Mouse (Mus musculus) heart, embryonic 14.5 days (tissue): ENCODE measurements at regions not wholly inside any gene's neighbourhood (a gene's known extent, or its start where the extent isn't known, plus 50 kb on each side); places are given as distances from the start of the nearest gene placed in this dataset.

Source experiments
- ATAC-seq: fragments of 200-750 bp; cut with Nextera tagmentation; 2 replicates; pipeline ENCODE4 v1.8.0; 2017; ENCODE audit warnings: low read depth, moderate TSS enrichment; ENCODE audit not compliant: insufficient number of reproducible peaks, insufficient read depth, low FRiP score
- H3K27ac ChIP-seq, 2 experiments: fragments of 200-500 bp in 1 of 2; fragments of 300-500 bp in 1 of 2; sonication (generic) in 1 of 2; replicated peaks in 1 of 2; 2 replicates each; pipeline ENCODE4 v1.5.1; 2012 to 2014; ENCODE audit warnings: low read depth in 2 of 2, low read length in 2 of 2, control low read depth in 1 of 2, mild to moderate bottlenecking in 1 of 2, mixed read lengths in 1 of 2; ENCODE audit not compliant: control insufficient read depth in 1 of 2, insufficient read depth in 1 of 2
- H3K27me3 ChIP-seq: fragments of 300-500 bp; sonication (generic); 2 replicates; pipeline ENCODE4 v1.6.1; 2014; ENCODE audit warnings: mild to moderate bottlenecking, low read length, control low read depth; ENCODE audit not compliant: control insufficient read depth, insufficient read depth
- H3K36me3 ChIP-seq: fragments of 300-500 bp; sonication (generic); 2 replicates; pipeline ENCODE4 v1.6.1; 2014; ENCODE audit warnings: mild to moderate bottlenecking, control low read depth, low read length, mixed read lengths; ENCODE audit not compliant: control insufficient read depth, insufficient read depth
- H3K4me1 ChIP-seq, 2 experiments: fragments of 200-500 bp in 1 of 2; fragments of 300-500 bp in 1 of 2; sonication (generic) in 1 of 2; 2 replicates each; pipeline ENCODE4 v1.6.1; 2012 to 2014; ENCODE audit warnings: low read length in 2 of 2, control low read depth in 1 of 2, mixed read lengths in 1 of 2; ENCODE audit not compliant: control insufficient read depth in 2 of 2, insufficient read depth in 2 of 2
- H3K4me2 ChIP-seq: fragments of 300-500 bp; sonication (generic); 2 replicates; pipeline ENCODE4 v1.6.1; 2014; ENCODE audit warnings: mild to moderate bottlenecking, low read length
- H3K4me3 ChIP-seq, 2 experiments: fragments of 200-500 bp in 1 of 2; fragments of 300-500 bp in 1 of 2; sonication (generic) in 1 of 2; 2 replicates each; pipeline ENCODE4 v1.5.1; 2012 to 2014; ENCODE audit warnings: low read length in 2 of 2, mild to moderate bottlenecking in 2 of 2, control low read depth in 1 of 2, low read depth in 1 of 2, moderate library complexity in 1 of 2; ENCODE audit not compliant: control insufficient read depth in 1 of 2, insufficient read depth in 1 of 2
- H3K9ac ChIP-seq: fragments of 300-500 bp; sonication (generic); 2 replicates; pipeline ENCODE4 v1.6.1; 2014; ENCODE audit warnings: mild to moderate bottlenecking, low read length
- H3K9me3 ChIP-seq: fragments of 300-500 bp; sonication (generic); 2 replicates; pipeline ENCODE4 v1.6.1; 2016; ENCODE audit warnings: low read length, control low read depth; ENCODE audit not compliant: control insufficient read depth
- WGBS: fragments of 180-500 bp; shearing (Covaris S2); extraction: QIAGEN DNeasy Blood & Tissue Kit; methylation state at CpG from one replicate; pipeline ENCODE4 v1.1.7; 2014; 5-methylcytosine and 5-hydroxymethylcytosine counted together

DNA sequence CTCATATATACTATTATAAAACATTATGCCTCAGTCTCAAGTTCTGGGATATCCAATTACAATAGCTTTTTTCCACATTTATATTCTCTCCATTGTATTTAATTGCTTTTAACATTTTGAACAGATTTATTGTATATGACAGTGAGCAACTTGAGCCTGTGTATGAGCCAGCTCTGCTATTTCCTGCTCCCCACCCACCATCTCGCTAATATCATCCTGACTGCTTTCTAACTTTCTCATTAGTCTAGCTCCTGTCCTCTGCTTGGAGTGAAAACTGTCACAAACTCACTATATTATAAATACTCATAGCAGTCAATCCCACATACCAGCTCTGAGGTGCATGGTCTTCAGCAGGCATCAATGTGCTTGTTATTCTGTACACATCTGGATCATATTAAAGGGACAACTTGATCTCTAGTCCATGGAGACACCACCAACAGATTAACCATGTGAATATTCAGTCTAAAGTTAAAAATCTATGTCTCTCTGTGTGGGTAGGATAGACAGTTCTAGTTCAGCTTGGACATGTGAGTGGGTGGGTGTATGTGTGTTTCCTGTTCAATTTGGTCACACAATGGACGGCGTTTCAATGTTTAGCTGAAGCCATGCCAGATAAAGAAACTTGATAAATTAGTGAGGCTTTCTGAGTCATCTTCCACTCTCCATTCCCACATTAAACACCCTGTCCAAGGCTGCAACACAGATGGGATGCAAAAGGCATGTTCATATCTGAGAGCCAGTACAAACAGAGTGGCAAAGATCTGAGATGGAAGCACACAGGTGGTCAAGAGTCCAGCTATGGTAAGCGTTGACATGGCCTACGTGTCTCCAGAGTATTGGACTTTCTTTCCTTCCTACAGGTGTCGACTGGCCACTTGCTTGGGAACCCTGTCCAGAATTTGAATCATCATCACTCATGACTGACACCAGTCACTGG lies 616.1 kb upstream of the Clint1 start:
- H3K36me3 ChIP-seq: no peaks in the 10 kb centered on the region
- no peak overlapping the region for H3K4me2 ChIP-seq
- H3K27ac ChIP-seq: no peak overlapping the region
- no peaks in the 10 kb centered on the region for H3K27me3 ChIP-seq
- H3K9ac ChIP-seq: no peak overlapping the region
- no peak for ATAC-seq
- H3K4me3 ChIP-seq: no peak overlapping the region
- no peaks in the 10 kb centered on the region for H3K9me3 ChIP-seq
- 56% methylated on average over 6 of the region's 6 CpGs for WGBS
- no peaks in the 10 kb centered on the region; a peak in 1 of 4 replicates for H3K4me1 ChIP-seq

DNA sequence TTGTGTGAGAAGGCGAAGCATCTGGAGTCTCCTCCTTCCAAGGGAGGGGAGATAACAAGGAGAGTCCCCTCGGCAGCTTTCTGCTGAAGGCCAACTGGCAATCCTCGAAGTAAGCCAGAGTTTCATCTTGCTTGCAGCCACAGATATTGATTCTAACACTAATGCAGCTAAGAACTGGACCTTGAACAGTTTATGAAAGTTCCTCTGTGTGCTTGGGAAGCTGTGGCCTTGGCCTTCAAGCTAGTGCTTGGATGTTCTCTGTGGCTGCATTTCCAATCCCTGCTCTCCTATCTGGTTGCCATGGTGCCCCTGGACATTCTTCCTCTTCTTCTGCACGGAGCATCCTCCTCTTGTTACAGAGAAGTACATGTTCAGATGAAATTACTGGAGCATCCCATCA lies 614.8 kb upstream of the Clint1 start:
- no peak for ATAC-seq
- 28% methylated on average over 4 of the region's 4 CpGs for WGBS

DNA sequence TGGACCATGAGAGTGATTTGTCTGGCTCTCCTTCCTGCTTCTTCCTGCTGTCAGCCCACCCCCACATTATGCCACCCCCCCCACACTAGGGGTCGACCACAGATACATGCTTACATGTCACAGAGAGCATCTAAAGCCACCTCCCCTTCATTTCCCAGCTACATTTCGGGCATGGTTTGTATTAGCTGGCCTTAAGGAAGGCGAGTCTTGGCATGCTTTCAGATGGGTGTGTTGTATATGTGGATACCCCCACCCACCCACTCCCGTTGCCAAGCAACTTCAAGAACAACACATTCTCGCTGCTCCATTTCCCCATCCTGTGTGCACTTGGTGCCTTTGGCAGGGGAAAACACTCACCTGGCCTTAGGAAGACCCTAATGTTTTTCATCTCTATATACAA lies 612.8 kb upstream of the Clint1 start:
- 59% methylated on average over 5 of the region's 5 CpGs for WGBS
- Histone ChIP-seq H3K4me2 (no peak overlapping the region), H3K4me3 (no peak overlapping the region), H3K9ac (no peak overlapping the region), H3K4me1 (no peaks in the 10 kb centered on the region; a peak in 1 of 4 replicates), H3K27me3 (no peaks in the 10 kb centered on the region), H3K27ac (no peak overlapping the region), H3K36me3 (no peaks in the 10 kb centered on the region), H3K9me3 (no peaks in the 10 kb centered on the region)
- ATAC-seq: no peak

More for the DNA sequence above, 614.8 kb upstream of the Clint1 start:
- Histone ChIP-seq H3K27ac (no peak overlapping the region), H3K9ac (no peak overlapping the region), H3K36me3 (no peaks in the 10 kb centered on the region), H3K4me1 (no peaks in the 10 kb centered on the region; a peak in 1 of 4 replicates), H3K27me3 (no peaks in the 10 kb centered on the region), H3K4me3 (no peak overlapping the region), H3K9me3 (no peaks in the 10 kb centered on the region), H3K4me2 (no peak overlapping the region)

DNA sequence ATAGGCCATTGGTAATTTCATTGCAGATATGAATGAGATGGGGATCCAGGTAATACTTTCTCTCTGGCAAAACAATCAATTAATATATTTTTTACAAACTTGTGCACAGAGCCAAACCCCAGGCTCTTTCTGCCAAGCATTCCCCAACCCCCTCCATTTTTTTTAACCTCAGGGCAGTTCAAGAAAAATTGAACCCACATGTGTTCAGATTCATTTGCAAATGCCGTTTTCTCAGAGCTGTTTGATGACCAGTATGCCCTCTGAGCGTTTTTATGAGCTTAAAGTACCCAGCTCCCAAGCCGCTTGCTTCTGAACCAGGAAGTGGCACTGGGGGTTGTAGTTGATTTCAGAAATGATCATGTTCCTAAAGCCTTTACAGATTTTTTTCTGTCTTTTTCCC lies 611.4 kb upstream of the Clint1 start:
- Histone ChIP-seq H3K9me3 (no peaks in the 10 kb centered on the region), H3K36me3 (no peaks in the 10 kb centered on the region), H3K4me2 (no peak overlapping the region), H3K4me3 (no peak overlapping the region), H3K9ac (no peak overlapping the region), H3K27me3 (no peaks in the 10 kb centered on the region), H3K27ac (no peak overlapping the region), H3K4me1 (no peaks in the 10 kb centered on the region; a peak in 1 of 4 replicates)
- 78% methylated on average over 3 of the region's 3 CpGs for WGBS
- ATAC-seq: no peak

DNA sequence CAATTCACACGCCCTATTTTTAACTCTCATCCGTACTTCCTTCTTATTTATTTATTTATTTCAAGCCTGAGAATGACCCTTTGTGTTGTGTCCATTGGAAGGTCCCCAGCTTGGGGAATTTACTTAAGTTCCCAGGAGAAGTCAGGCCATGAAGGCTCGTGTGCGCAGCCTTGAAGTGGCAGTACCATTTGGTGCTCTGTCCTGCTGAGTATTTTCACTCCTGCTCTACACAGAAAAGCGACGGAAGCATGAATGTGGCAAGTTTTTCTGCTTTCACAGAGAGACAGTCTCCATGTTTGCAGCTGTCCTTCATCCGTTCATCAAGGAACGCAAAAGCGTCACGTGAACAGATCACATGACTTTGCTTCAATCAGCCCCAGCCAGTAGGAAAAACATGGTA lies 610.2 kb upstream of the Clint1 start:
- H3K4me1 ChIP-seq: no peaks in the 10 kb centered on the region
- H3K36me3 ChIP-seq: no peaks in the 10 kb centered on the region
- no peak overlapping the region for H3K4me2 ChIP-seq
- H3K9me3 ChIP-seq: no peaks in the 10 kb centered on the region
- 75% methylated on average over 10 of the region's 10 CpGs for WGBS
- no peaks in the 10 kb centered on the region for H3K27me3 ChIP-seq
- ATAC-seq: no peak
- H3K27ac ChIP-seq: no peak overlapping the region
- H3K9ac ChIP-seq: no peak overlapping the region
- H3K4me3 ChIP-seq: no peak overlapping the region

DNA sequence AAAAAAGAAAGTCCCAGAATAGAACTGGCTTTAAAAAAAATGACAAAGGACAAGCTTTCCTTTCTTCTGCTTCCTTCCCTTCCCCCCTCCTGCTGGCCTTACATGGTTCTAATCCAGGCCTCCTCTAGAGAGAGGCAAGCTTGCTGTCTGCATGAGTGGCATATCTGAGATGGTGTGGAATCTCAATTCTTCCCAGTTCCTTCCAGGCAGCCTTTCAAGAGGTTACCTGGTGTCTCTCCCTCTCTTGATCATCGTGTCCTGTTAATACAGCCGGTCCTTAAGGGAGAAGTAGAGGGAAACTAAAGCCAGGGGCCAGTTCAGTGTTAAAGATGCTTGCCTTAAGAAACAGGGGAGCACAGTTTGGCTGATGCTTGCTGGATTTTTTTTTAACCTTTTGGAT lies 607.1 kb upstream of the Clint1 start:
- Histone ChIP-seq H3K9ac (no peak overlapping the region), H3K9me3 (no peaks in the 10 kb centered on the region), H3K27me3 (no peaks in the 10 kb centered on the region), H3K4me3 (no peak overlapping the region), H3K27ac (no peak overlapping the region), H3K4me2 (no peak overlapping the region), H3K4me1 (no peaks in the 10 kb centered on the region), H3K36me3 (no peaks in the 10 kb centered on the region)
- 60% methylated on average over 2 of the region's 2 CpGs for WGBS
- ATAC-seq: no peak

DNA sequence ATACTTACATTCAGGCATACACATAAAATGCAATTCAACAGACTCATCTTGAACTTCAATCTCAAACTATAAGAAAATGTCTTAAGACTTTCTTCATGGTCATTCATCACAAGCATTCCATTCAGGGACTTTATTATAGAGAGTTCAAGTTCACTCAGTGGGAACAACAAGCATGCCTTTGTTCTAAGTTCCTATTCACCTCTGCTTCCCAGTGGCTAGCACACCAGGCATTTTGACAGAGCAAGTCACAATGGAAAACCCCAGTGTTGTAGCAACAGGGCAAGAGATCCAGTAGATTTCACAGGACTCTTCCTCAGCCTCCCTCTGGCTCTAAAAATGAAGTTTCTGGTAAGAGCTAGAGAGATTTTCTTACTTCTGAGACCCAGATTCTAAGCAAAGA lies 595.8 kb upstream of the Clint1 start:
- Histone ChIP-seq H3K9me3 (peaks cover 6% of the 10 kb centered on the region), H3K36me3 (no peaks in the 10 kb centered on the region), H3K27me3 (no peaks in the 10 kb centered on the region), H3K4me1 (no peaks in the 10 kb centered on the region), H3K27ac (no peak overlapping the region), H3K9ac (no peak overlapping the region), H3K4me2 (no peak overlapping the region), H3K4me3 (no peak overlapping the region)
- ATAC-seq: no peak

DNA sequence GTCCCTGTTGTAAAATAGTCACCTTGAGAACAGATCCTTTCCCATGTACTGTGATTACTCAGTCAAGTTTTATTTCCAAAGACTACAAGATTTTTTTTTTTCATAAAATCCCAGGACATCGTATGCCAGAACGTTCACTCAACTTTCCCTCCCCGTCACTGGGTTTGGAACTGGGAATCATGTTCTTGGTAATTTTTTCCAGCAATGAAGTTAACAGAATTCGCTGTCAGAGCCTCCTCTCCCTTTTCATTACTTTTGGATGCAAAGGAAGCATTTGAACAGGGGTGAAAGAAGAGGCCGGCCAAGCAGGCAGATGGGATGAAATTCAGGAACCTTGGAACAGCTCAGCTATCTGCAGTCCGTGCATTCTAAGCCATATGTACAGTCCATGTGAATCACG lies 589.7 kb upstream of the Clint1 start:
- H3K27ac ChIP-seq: no peak overlapping the region
- peaks cover 0 to 4% of the 10 kb centered on the region in 2 experiments; a peak in 1 of 4 replicates for H3K4me1 ChIP-seq
- H3K9me3 ChIP-seq: no peaks in the 10 kb centered on the region
- H3K27me3 ChIP-seq: no peaks in the 10 kb centered on the region
- H3K4me2 ChIP-seq: no peak overlapping the region
- ATAC-seq: no peak
- no peak overlapping the region for H3K9ac ChIP-seq
- H3K36me3 ChIP-seq: no peaks in the 10 kb centered on the region
- WGBS: 79% methylated on average over 7 of the region's 7 CpGs
- no peak overlapping the region for H3K4me3 ChIP-seq
